Mouse (Mus musculus): ENCODE data around the gene Scfd2.

DNA sequence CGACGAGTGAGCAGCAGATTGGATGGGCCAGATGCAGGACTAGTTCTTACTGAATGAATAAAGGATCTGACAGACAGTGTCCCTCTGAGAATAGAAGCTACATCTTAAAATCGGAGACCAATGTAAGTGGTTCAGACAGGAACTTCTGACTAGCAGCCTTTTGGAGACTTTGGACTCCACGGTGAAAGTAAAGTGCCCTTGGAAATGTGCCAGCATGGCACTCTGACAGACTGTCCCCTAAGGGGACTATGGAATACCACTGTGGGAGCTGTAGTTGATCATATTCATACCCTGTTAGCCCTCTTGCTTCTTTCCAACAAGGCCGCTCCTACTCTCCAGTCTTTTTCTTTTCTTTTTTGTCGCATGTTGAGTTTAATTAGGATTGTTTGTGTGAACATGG, 368.4 kb downstream of the Scfd2 start:
- no peak for TF ChIP-seq CTCF (IDR thresholded peaks at IDR 0.05; ENCODE audit: low read depth)
- TF ChIP-seq EP300 (IDR thresholded peaks at IDR 0.05; ENCODE audit: low read depth) = no peak

All from liver, postnatal 0 days (tissue).